Mouse (Mus musculus): Measurements from ENCODE around the gene Gpr21. TPM values are rescaled to one million over a fixed set of nuclear protein-coding genes. Genes with fewer than 3 reads are reported as not detected.
"Not testable (repeated sequence)": the region's sequence is repeated elsewhere in the genome, so short reads cannot be mapped to it uniquely, and the experiment has no call there.

Gene Gpr21
- polyA plus RNA-seq (2015; fragmentation: Nextera tagmentation; extraction: Ambion mirVana): 0.58 and 1.3 TPM in 2 replicates

DNA sequence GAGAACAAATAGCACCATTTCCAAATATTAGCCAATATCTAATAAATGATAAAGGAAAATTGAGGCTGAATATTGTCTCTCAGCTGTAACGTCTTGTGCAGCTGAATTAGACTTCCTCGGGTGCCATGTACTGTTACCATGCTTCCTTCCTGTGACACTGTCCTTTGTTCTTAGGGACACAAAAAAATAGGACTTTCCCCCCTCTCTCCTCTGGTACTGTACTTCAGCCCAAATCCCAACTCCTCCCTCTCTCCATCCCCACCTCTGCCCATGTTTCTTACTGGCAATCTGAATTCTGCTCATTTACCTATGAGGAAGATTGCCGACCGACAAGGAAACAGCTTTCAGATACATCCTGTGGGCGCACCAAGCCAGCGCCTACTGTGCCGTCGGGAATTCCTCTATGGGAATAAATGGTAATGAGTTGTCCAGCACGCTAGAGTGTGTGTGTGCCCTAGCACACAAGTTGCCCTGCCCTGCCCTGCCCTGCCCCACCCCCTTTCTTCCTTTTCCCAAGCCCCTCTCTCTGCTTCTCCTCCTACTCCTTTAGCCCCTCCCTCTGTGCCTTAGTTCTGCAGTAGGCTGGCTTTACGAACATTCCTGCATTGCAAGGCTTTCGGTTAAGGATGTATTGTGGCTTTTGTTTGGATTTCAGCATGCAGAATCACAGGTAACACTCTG lies at the start of gene Gpr21:
TSS of gene Gpr21 (plus strand) at position 303 of the 681 bp plus-strand sequence.
- H3K27me3 ChIP-seq: no peaks in the 10 kb centered on the region
- 0 out of 2 replicates have a peak, but pooled peaks cover 4% of the 10 kb centered on the region for H3K36me3 ChIP-seq
- H3K4me1 ChIP-seq (replicated peaks): peaks cover 9% of the 10 kb centered on the region
- ATAC-seq (replicated peaks; ENCODE audit: insufficient number of reproducible peaks, insufficient read depth, low FRiP score, low read depth): no peak; the same call in 1 of the 2 replicates
- H3K4me3 ChIP-seq: peak within 1 kb of the TSS; percentile 30
- no peak within 1 kb of the TSS for H3K27ac ChIP-seq
- H3K4me2 ChIP-seq: peak within 1 kb of the TSS; percentile 41
- no peaks in the 10 kb centered on the region for H3K9me3 ChIP-seq (replicated peaks)
- WGBS: 24% methylated on average over 11 of the region's 11 CpGs
- no peak within 1 kb of the TSS for H3K9ac ChIP-seq

DNA sequence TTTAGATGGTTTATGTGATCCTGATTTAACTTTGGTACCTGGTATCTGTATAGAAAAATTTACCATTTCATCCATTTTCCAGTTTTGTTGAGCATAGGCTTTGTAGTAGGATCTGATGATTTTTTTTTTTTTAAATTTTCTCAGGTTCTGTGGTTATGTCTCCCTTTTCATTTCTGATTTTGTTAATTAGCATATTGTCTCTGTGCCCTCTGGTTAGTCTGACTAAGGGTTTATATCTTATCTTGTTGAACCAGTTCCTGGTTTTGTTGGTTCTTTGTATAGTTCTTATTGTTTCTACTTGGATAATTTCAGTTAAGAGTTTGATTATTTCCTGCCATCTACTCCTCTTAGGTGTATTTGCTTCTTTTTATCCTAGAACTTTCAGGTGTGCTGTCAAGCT lies 36.6 kb upstream of the Gpr21 start:
- no peak for ATAC-seq (replicated peaks; ENCODE audit: insufficient number of reproducible peaks, insufficient read depth, low FRiP score, low read depth)
- Histone ChIP-seq H3K4me2 (no peak overlapping the region), H3K4me1 (replicated peaks) (no peaks in the 10 kb centered on the region), H3K9ac (no peak overlapping the region), H3K36me3 (peaks cover 47% of the 10 kb centered on the region), H3K27ac (no peak overlapping the region), H3K27me3 (no peaks in the 10 kb centered on the region), H3K9me3 (replicated peaks) (no peaks in the 10 kb centered on the region), H3K4me3 (no peak overlapping the region)

DNA sequence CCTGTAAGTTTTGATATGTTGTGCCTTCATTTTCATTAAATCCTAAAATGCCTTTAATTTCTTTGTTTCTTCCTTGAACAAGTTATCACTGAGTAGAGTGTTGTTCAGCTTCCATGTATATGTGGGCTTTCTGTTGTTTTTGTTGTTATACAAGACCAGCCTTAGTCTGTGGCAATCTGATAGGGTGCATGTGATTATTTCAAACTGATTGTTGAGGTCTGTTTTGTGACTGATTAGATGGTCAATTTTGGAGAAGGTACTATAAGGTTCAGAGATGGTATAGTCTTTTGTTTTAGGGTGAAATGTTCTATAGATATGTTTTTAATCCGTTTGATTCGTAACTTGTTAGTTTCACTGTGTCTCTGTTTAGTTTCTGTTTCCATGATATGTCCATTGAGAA lies 36.1 kb upstream of the Gpr21 start:
- WGBS: 93% methylated on average over 2 of the region's 2 CpGs
- no peak for ATAC-seq (replicated peaks; ENCODE audit: insufficient number of reproducible peaks, insufficient read depth, low FRiP score, low read depth)
- no peak overlapping the region for H3K4me2 ChIP-seq
- H3K27ac ChIP-seq: no peak overlapping the region
- no peak overlapping the region for H3K9ac ChIP-seq
- no peaks in the 10 kb centered on the region for H3K4me1 ChIP-seq (replicated peaks)
- no peak overlapping the region for H3K4me3 ChIP-seq
- peaks cover 51% of the 10 kb centered on the region for H3K36me3 ChIP-seq
- H3K27me3 ChIP-seq: no peaks in the 10 kb centered on the region
- no peaks in the 10 kb centered on the region for H3K9me3 ChIP-seq (replicated peaks)

DNA sequence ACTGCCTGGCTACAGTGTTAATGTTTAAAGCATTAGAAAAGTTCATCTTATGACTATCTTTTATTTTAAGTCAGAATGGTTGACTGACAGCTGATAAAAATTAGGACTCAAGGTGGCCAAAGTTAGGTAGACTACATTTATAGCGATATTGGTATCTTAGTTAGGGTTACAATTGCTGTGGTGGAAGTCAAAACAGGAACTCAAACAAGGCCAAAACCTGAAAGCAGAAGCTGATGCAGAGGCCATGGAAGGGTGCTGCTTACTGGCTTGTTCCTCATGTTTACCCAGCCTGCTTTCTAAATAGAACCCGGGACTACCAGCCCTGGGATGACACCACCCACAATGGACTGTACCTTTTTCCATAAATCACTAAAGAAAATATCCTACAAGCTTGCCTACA lies 32.0 kb upstream of the Gpr21 start:
- ATAC-seq (replicated peaks; ENCODE audit: insufficient number of reproducible peaks, insufficient read depth, low FRiP score, low read depth): no peak
- H3K27me3 ChIP-seq: no peaks in the 10 kb centered on the region
- no peak overlapping the region for H3K4me2 ChIP-seq
- peaks cover 28% of the 10 kb centered on the region; the same call in 1 of the 2 replicates for H3K36me3 ChIP-seq
- no peak overlapping the region for H3K4me3 ChIP-seq
- no peak overlapping the region for H3K9ac ChIP-seq
- no peak overlapping the region for H3K27ac ChIP-seq
- H3K4me1 ChIP-seq (replicated peaks): no peaks in the 10 kb centered on the region
- 89% methylated on average over 2 of the region's 2 CpGs for WGBS
- no peaks in the 10 kb centered on the region for H3K9me3 ChIP-seq (replicated peaks)

DNA sequence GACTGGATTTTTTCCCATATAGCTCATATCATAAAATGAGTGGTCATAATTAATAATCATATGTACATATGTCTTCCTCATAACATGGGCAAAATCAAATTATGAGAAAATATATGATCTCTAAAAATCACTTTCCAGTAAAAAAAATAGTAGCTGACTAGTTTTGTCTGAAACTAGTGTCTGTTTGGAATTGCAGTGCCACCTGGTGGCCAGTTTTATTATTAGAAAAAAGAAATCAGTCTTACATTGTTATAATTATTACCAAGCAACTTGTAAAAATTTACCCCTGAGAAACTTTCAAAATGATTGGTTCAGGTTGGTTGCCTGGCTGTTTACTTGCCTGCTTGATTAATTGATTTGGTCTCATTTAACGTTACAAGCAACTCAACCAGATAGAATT lies 30.8 kb upstream of the Gpr21 start:
- no peaks in the 10 kb centered on the region for H3K27me3 ChIP-seq
- peaks cover 40% of the 10 kb centered on the region for H3K36me3 ChIP-seq
- no peaks in the 10 kb centered on the region for H3K4me1 ChIP-seq (replicated peaks)
- ATAC-seq (replicated peaks; ENCODE audit: insufficient number of reproducible peaks, insufficient read depth, low FRiP score, low read depth): no peak
- no peak overlapping the region for H3K4me2 ChIP-seq
- no peak overlapping the region for H3K27ac ChIP-seq
- WGBS: 90% methylated on average over 1 of the region's 1 CpGs
- H3K9ac ChIP-seq: no peak overlapping the region
- H3K9me3 ChIP-seq (replicated peaks): no peaks in the 10 kb centered on the region
- no peak overlapping the region for H3K4me3 ChIP-seq

GRCm38 (mm10) chr2:37486408-37486807 lies 29.7 kb upstream of the Gpr21 start:
- no peak overlapping the region for H3K27ac ChIP-seq
- H3K9me3 ChIP-seq (replicated peaks): no peaks in the 10 kb centered on the region
- no peak for ATAC-seq (replicated peaks; ENCODE audit: insufficient number of reproducible peaks, insufficient read depth, low FRiP score, low read depth)
- H3K9ac ChIP-seq: no peak overlapping the region
- H3K4me1 ChIP-seq (replicated peaks): no peaks in the 10 kb centered on the region
- H3K4me2 ChIP-seq: no peak overlapping the region
- peaks cover 40% of the 10 kb centered on the region for H3K36me3 ChIP-seq
- H3K27me3 ChIP-seq: no peaks in the 10 kb centered on the region
- no peak overlapping the region for H3K4me3 ChIP-seq

DNA sequence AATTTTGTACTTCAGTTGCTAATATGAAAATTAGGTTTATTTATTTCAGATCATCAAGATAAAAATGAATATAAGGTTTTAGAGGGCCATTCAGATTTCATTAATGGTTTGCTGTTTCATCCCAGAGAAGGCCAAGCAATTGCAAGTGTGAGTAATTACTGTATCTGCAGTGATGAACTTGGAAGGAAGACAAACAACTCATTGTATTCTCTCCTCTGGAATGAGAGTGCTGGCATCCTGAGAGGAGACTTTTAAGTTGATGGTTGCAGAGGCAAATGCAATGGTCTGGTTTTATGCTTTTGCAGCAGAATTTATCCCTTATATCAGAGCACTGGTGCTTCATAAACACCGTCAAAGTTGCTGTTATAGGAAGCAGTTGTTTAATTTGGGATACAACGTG lies 27.2 kb upstream of the Gpr21 start:
- WGBS: 92% methylated on average over 2 of the region's 2 CpGs
- ATAC-seq (replicated peaks; ENCODE audit: insufficient number of reproducible peaks, insufficient read depth, low FRiP score, low read depth): no peak
- Histone ChIP-seq H3K9me3 (replicated peaks) (no peaks in the 10 kb centered on the region), H3K36me3 (peaks cover 48% of the 10 kb centered on the region), H3K27ac (no peak overlapping the region), H3K4me2 (no peak overlapping the region), H3K4me3 (no peak overlapping the region), H3K4me1 (replicated peaks) (no peaks in the 10 kb centered on the region), H3K27me3 (no peaks in the 10 kb centered on the region), H3K9ac (no peak overlapping the region)

GRCm38 (mm10) chr2:37497321-37497720 lies 18.8 kb upstream of the Gpr21 start:
- H3K4me2 ChIP-seq: no peak overlapping the region
- ATAC-seq (replicated peaks; ENCODE audit: insufficient number of reproducible peaks, insufficient read depth, low FRiP score, low read depth): no peak

DNA sequence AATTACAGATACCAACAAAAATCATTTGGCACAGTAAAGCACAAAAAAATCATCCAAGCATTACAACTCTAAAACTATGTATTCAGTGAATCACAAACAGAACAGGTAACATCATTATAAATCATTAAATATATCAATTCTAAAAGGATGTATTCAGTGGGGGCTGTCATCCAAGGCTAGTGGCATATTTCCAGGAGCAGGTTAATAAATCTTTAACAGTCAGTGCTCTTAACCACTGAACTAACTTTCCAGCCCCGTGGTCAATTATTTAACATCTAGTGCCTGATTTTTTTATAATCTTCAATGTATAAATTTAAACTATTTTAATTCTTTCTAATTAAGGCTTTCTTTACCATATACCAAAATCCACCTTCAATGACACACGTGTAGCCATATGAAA lies 10.3 kb upstream of the Gpr21 start:
- not testable (repeated sequence) for H3K4me3 ChIP-seq; H3K4me2 ChIP-seq; H3K9ac ChIP-seq; H3K4me1 ChIP-seq (replicated peaks); H3K27me3 ChIP-seq; H3K9me3 ChIP-seq (replicated peaks); ATAC-seq (replicated peaks; ENCODE audit: insufficient number of reproducible peaks, insufficient read depth, low FRiP score, low read depth); H3K27ac ChIP-seq
- 85% methylated on average over 2 of the region's 2 CpGs for WGBS
- H3K36me3 ChIP-seq: peaks cover 28% of the 10 kb centered on the region

More at GRCm38 (mm10) chr2:37497321-37497720, 18.8 kb upstream of the Gpr21 start:
- WGBS: 93% methylated on average over 4 of the region's 4 CpGs
- Histone ChIP-seq H3K4me1 (replicated peaks) (no peaks in the 10 kb centered on the region), H3K27ac (no peak overlapping the region), H3K9ac (no peak overlapping the region), H3K4me3 (no peak overlapping the region), H3K9me3 (replicated peaks) (no peaks in the 10 kb centered on the region), H3K36me3 (peaks cover 34% of the 10 kb centered on the region), H3K27me3 (no peaks in the 10 kb centered on the region)

DNA sequence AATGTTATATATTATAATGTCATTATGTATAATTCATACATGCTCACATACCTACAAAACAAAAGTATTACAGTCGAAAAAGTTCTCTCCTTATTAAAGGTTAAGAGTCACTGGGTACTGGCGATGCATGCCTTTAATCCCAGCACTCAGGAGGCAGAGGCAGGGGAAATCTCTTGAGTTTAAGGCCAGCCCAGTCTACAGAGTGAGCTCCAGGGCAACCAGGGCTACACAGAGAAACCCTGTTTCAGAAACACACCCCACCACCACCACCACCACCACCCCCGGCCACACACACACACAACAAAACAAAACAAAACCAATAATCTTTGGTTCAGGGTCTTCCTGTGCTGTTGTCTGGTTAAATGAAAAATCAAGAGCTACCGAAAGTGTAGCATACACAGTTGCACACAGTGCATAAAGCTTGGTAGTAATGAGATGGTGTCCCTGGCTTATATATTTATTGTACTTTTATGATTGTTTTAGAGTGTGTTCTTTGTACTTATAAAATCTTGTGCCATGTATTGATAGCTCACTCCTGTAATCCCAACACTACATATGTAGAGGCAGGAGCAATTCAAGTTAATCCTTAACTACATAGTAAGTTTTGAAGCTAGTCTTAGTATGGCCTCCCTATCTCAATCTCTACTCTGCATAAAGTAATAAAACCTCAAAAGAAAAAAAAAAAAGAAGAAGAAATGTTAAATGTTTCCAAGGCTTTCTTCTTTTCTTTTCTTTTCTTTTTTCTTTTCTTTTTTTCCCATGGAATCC lies 4.8 kb upstream of the Gpr21 start:
- H3K36me3 ChIP-seq: peaks cover 13% of the 10 kb centered on the region; the same call in 1 of the 2 replicates
- H3K9me3 ChIP-seq (replicated peaks): no peaks in the 10 kb centered on the region
- no peak overlapping the region for H3K9ac ChIP-seq
- WGBS: 88% methylated on average over 4 of the region's 4 CpGs
- no peak overlapping the region for H3K27ac ChIP-seq
- peaks cover 4% of the 10 kb centered on the region for H3K4me1 ChIP-seq (replicated peaks)
- H3K4me3 ChIP-seq: no peak overlapping the region
- H3K4me2 ChIP-seq: no peak overlapping the region
- no peaks in the 10 kb centered on the region for H3K27me3 ChIP-seq
- ATAC-seq (replicated peaks; ENCODE audit: insufficient number of reproducible peaks, insufficient read depth, low FRiP score, low read depth): no peak

DNA sequence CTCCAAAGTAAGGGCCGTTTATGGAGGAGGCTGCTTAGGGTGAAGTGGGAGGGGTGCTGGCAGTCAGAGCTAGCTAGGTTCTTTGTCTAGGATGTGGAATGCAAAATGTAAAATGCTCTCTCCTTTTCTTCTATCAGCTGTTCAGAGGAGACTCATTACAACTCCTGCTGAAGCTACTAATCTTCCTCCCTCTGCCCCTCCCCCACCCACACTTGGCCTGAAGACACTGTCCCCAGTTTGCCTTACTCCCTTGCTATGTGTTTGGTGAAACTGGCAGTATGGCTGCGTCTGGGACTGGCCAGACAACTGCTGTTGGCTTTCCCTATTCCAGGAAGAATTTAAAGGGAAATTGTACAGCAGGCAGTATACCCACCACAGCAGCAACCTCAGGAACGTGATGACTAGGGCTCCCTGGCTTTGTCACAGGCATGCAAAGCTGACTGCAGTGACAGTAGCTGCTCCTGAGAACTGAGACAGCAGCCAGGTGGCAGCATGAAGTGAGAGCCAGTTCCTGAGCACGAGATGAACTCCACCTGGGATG lies 860 bp downstream of the Gpr21 start:
- WGBS: 35% methylated on average over 4 of the region's 4 CpGs
- H3K9ac ChIP-seq: no peak overlapping the region
- ATAC-seq (replicated peaks; ENCODE audit: insufficient number of reproducible peaks, insufficient read depth, low FRiP score, low read depth): no peak
- peak overlapping the region; percentile 6; the same call in 1 of the 2 replicates for H3K4me3 ChIP-seq
- H3K36me3 ChIP-seq: 0 out of 2 replicates have a peak, but pooled peaks cover 4% of the 10 kb centered on the region
- H3K4me1 ChIP-seq (replicated peaks): peaks cover 9% of the 10 kb centered on the region
- H3K27me3 ChIP-seq: no peaks in the 10 kb centered on the region
- no peak overlapping the region for H3K27ac ChIP-seq
- H3K4me2 ChIP-seq: no peak overlapping the region
- no peaks in the 10 kb centered on the region for H3K9me3 ChIP-seq (replicated peaks)

Measured in heart, embryonic 15.5 days (tissue).